Mouse (Mus musculus) spleen, adult 2 months (tissue): ENCODE data around the gene Gm428. TPM values are rescaled to one million over a fixed set of nuclear protein-coding genes. Genes with fewer than 3 reads are reported as not detected.
"Not testable (repeated sequence)": the region's sequence is repeated elsewhere in the genome, so short reads cannot be mapped to it uniquely, and the experiment has no call there.

ENCODE experiments used
- DNase-seq, 2 experiments: peaks; one replicate each; pipeline versions ENCODE4 v3.0.0 to v3.0.0-alpha.2; 2012 to 2021; ENCODE audit warnings: low spot score in 2 of 2, low read depth in 1 of 2
- H3K27ac ChIP-seq: fragments of 200-500 bp; 2 replicates; pipeline ENCODE4 v1.5.1; 2012; ENCODE audit warnings: low read length, inconsistent platforms; ENCODE audit not compliant: insufficient read depth
- H3K27me3 ChIP-seq: fragments of 200-500 bp; 2 replicates; pipeline ENCODE4 v1.6.1; 2012; ENCODE audit warnings: mild to moderate bottlenecking, moderate library complexity, low read length, inconsistent platforms; ENCODE audit not compliant: control insufficient read depth, insufficient read depth
- H3K36me3 ChIP-seq: fragments of 200-500 bp; 2 replicates; pipeline ENCODE4 v1.6.1; 2012; ENCODE audit warnings: mild to moderate bottlenecking, low read length, inconsistent platforms; ENCODE audit not compliant: control insufficient read depth, insufficient read depth
- H3K4me1 ChIP-seq: fragments of 200-500 bp; 2 replicates; pipeline ENCODE4 v1.6.1; 2011; ENCODE audit warnings: inconsistent platforms; ENCODE audit not compliant: control insufficient read depth, insufficient read depth, insufficient read length
- H3K4me3 ChIP-seq: fragments of 200-500 bp; 2 replicates; pipeline ENCODE4 v1.5.1; 2011; ENCODE audit warnings: mild to moderate bottlenecking, inconsistent platforms; ENCODE audit not compliant: insufficient read depth, insufficient read length; ENCODE audit errors: extremely low read depth
- CTCF ChIP-seq: fragments of 200-500 bp; IDR thresholded peaks from 2 replicates; pipeline ENCODE4 v1.5.1; 2011; ENCODE audit warnings: mild to moderate bottlenecking, inconsistent platforms; ENCODE audit not compliant: insufficient read depth, insufficient read length, insufficient replicate concordance; ENCODE audit errors: extremely low read depth
- POLR2A ChIP-seq: fragments of 200-500 bp; IDR thresholded peaks from 2 replicates; pipeline ENCODE4 v1.6.1; 2011; ENCODE audit warnings: low read depth, low read length, inconsistent platforms
- WGBS: fragments of 180-500 bp; shearing (Covaris S2); methylation state at CpG from one replicate; pipeline ENCODE4 v1.1.7; 2018; 5-methylcytosine and 5-hydroxymethylcytosine counted together
- polyA plus RNA-seq: library from polyadenylated mRNA; depleted of rRNA; stranded (reverse); fragments of >200 nt; gene quantifications from 2 replicates; pipeline ENCODE4 v1.2.3, GENCODE M21; 2012; rRNA removed

Gm428 gene
- not detected in 2 replicates for polyA plus RNA-seq

GRCm38 (mm10) chr4:73683216-73683615, at the start of gene Gm428:
TSS of gene Gm428 (plus strand) at chr4:73683516.
- not testable (repeated sequence) for H3K36me3 ChIP-seq, H3K27ac ChIP-seq, DNase-seq, H3K4me3 ChIP-seq, H3K4me1 ChIP-seq, H3K27me3 ChIP-seq
- WGBS = 93% methylated on average over 2 of the region's 4 CpGs

GRCm38 (mm10) chr4:73637821-73638220, 45.5 kb upstream of the Gm428 start, which contains the start of gene Gm11236:
TSS of gene Gm11236 (plus strand) at chr4:73638121.
- not testable (repeated sequence) for DNase-seq, H3K27ac ChIP-seq, H3K4me3 ChIP-seq, H3K27me3 ChIP-seq, H3K36me3 ChIP-seq, H3K4me1 ChIP-seq
- WGBS = no CpG with 5 or more reads among the region's 4 CpGs

GRCm38 (mm10) chr4:73661864-73662263, 21.5 kb upstream of the Gm428 start:
- not testable (repeated sequence) for DNase-seq, H3K36me3 ChIP-seq, H3K27me3 ChIP-seq, H3K4me1 ChIP-seq, H3K4me3 ChIP-seq, H3K27ac ChIP-seq
- 86% methylated on average over 4 of the region's 4 CpGs for WGBS

GRCm38 (mm10) chr4:73668054-73668453, 15.3 kb upstream of the Gm428 start, which contains the start of gene Gm11239:
TSS of gene Gm11239 (plus strand) at chr4:73668354.
- not testable (repeated sequence) for H3K4me1 ChIP-seq, H3K27ac ChIP-seq, DNase-seq, H3K36me3 ChIP-seq, H3K4me3 ChIP-seq, H3K27me3 ChIP-seq
- no CpG with 5 or more reads among the region's 4 CpGs for WGBS

- H3K36me3 ChIP-seq = no peaks in the 10 kb centered on the region
- no peak overlapping the region for H3K27ac ChIP-seq
- no peaks in the 10 kb centered on the region for H3K27me3 ChIP-seq
- no peaks in the 10 kb centered on the region for H3K4me1 ChIP-seq
- DNase-seq = no peak
- 83% methylated on average over 1 of the region's 1 CpGs for WGBS
- no peak overlapping the region for H3K4me3 ChIP-seq
- TF ChIP-seq POLR2A (no peak), CTCF (no peak)
Observed at GRCm38 (mm10) chr4:73718761-73719160, 35.4 kb downstream of the Gm428 start.

- TF ChIP-seq CTCF = no peak
- no peak for TF ChIP-seq POLR2A
- H3K4me1 ChIP-seq = no peaks in the 10 kb centered on the region
- no peaks in the 10 kb centered on the region for H3K36me3 ChIP-seq
- no peak overlapping the region for H3K27ac ChIP-seq
- H3K27me3 ChIP-seq = no peaks in the 10 kb centered on the region
- DNase-seq = no peak
- H3K4me3 ChIP-seq = no peak overlapping the region
Observed at GRCm38 (mm10) chr4:73719819-73720218, 36.5 kb downstream of the Gm428 start.

Other genes with a start within 250 kb of the Gm428 start
- not detected in 2 replicates for gene Gm11238, start 75.6 kb upstream of the Gm428 start, polyA plus RNA-seq
- gene Gm11237, start 60.5 kb upstream of the Gm428 start, polyA plus RNA-seq = not detected in 2 replicates
- not detected in 2 replicates for gene Gm11236, start 45.4 kb upstream of the Gm428 start, polyA plus RNA-seq
- not detected in 2 replicates for gene Gm11239, start 15.2 kb upstream of the Gm428 start, polyA plus RNA-seq
- gene Rasef, start 107.5 kb downstream of the Gm428 start, polyA plus RNA-seq = 0.02 and 0.11 TPM in 2 replicates
- gene Gm11758, start 192.8 kb downstream of the Gm428 start, polyA plus RNA-seq = not detected in 2 replicates
- gene Gm11757, start 207.6 kb downstream of the Gm428 start, polyA plus RNA-seq = not detected in 2 replicates
- not detected in 2 replicates for gene Gm13871, start 222.4 kb downstream of the Gm428 start, polyA plus RNA-seq
- not detected in 2 replicates for gene Gm11756, start 237.2 kb downstream of the Gm428 start, polyA plus RNA-seq